Mouse (Mus musculus) embryo, embryonic 10 days (tissue): Measurements from ENCODE around the gene Tigar.
A peak's percentile ranks its signal among the peaks of the same experiment; 100 is the strongest.

Source experiments
- DNase-seq: peaks from one replicate; pipeline ENCODE4 v3.0.0-alpha.2; 2015; ENCODE audit warnings: low spot score

The Tigar gene

GRCm38 (mm10) chr6:127142154-127143123 lies 33.1 kb upstream of the Tigar start:
- DNase-seq, result peak; percentile 79

GRCm38 (mm10) chr6:127138962-127139361 lies 29.6 kb upstream of the Tigar start:
- DNase-seq, result no peak

- DNase-seq, result no peak
These were observed 24.3 kb upstream of the Tigar start for GRCm38 (mm10) chr6:127133433-127134245.

- no peak for DNase-seq
These were observed 23.4 kb upstream of the Tigar start for GRCm38 (mm10) chr6:127132719-127133118.

GRCm38 (mm10) chr6:127131946-127132345 lies 22.6 kb upstream of the Tigar start:
- no peak for DNase-seq

GRCm38 (mm10) chr6:127130377-127130776 lies 21.0 kb upstream of the Tigar start:
- DNase-seq, result no peak

- no peak for DNase-seq
These were observed 20.3 kb upstream of the Tigar start for GRCm38 (mm10) chr6:127129659-127130058.

GRCm38 (mm10) chr6:127123506-127123905 lies 14.1 kb upstream of the Tigar start:
- DNase-seq, result no peak

- no peak for DNase-seq
These were observed 13.6 kb upstream of the Tigar start for GRCm38 (mm10) chr6:127122996-127123395.

- peak; percentile 51 for DNase-seq
These were observed 13.0 kb upstream of the Tigar start for GRCm38 (mm10) chr6:127122221-127122806.

GRCm38 (mm10) chr6:127114753-127115456 lies 5.5 kb upstream of the Tigar start:
- DNase-seq, result no peak

GRCm38 (mm10) chr6:127108368-127109060 lies 843 bp downstream of the Tigar start:
- DNase-seq, result no peak

GRCm38 (mm10) chr6:127107413-127107812 lies 1.9 kb downstream of the Tigar start:
- no peak for DNase-seq

- no peak for DNase-seq
These were observed 2.6 kb downstream of the Tigar start for GRCm38 (mm10) chr6:127106726-127107125.

GRCm38 (mm10) chr6:127106189-127106588 lies 3.2 kb downstream of the Tigar start:
- no peak for DNase-seq

- DNase-seq, result peak; percentile 29
These were observed 4.2 kb downstream of the Tigar start for GRCm38 (mm10) chr6:127105107-127105506.

- no peak for DNase-seq
These were observed 4.8 kb downstream of the Tigar start for GRCm38 (mm10) chr6:127104396-127105029.

GRCm38 (mm10) chr6:127103506-127104275 lies 5.7 kb downstream of the Tigar start:
- no peak for DNase-seq

- peak; percentile 25 for DNase-seq
These were observed 14.8 kb downstream of the Tigar start for GRCm38 (mm10) chr6:127094565-127094964.

GRCm38 (mm10) chr6:127086739-127087138 lies 22.6 kb downstream of the Tigar start:
- no peak for DNase-seq
